18 mouse cellular contexts compared by ENCODE assay signal in genomic region chr5:119662326-119662725, GRCm38 (mm10). TPM values are rescaled to one million over a fixed set of nuclear protein-coding genes. Genes with fewer than 3 reads are reported as not detected.
DNase-seq lines count a peak whose midpoint lies in the region; ATAC-seq lines count a peak whose summit lies in the region.
"Had no signal": no experiment of that assay in that cellular context is flagged by ENCODE, and none has a peak within 500 bp of the region (broad histone marks: within the 10 kb centered on the region; RNA-seq: fewer than 3 reads in every experiment).

No protein-coding gene starts in this region.

- H3K27ac ChIP-seq in liver, embryonic 11.5 days (ENCODE audit: low read depth, low read length): no peak overlapping the region
- peak overlapping the region; percentile 64; the same call in 1 of the 2 replicates for H3K27ac ChIP-seq in embryonic facial prominence, embryonic 10.5 days (replicated peaks)
- no peak overlapping the region for H3K27ac ChIP-seq in limb, embryonic 12.5 days
- H3K27ac ChIP-seq: gastrocnemius, adult 2 months; macrophage; midbrain, embryonic 12.5 days had no signal

- no peaks in the 10 kb centered on the region for H3K4me1 ChIP-seq in liver, embryonic 11.5 days (replicated peaks; ENCODE audit: control insufficient read depth, insufficient read depth, low read length)
- H3K4me1 ChIP-seq in embryonic facial prominence, embryonic 10.5 days: peaks cover 74% of the 10 kb centered on the region
- H3K4me1 ChIP-seq in limb, embryonic 12.5 days (replicated peaks): peaks cover 19% of the 10 kb centered on the region

- H3K9me3 ChIP-seq in liver, embryonic 11.5 days (ENCODE audit: control insufficient read depth, low read length): no peaks in the 10 kb centered on the region
- no peaks in the 10 kb centered on the region for H3K9me3 ChIP-seq in embryonic facial prominence, embryonic 10.5 days
- no peaks in the 10 kb centered on the region for H3K9me3 ChIP-seq in limb, embryonic 12.5 days
- H3K9me3 ChIP-seq: midbrain, embryonic 12.5 days had no signal

- H3K9ac ChIP-seq in liver, embryonic 11.5 days (ENCODE audit: low read depth, low read length): no peak overlapping the region
- no peak overlapping the region for H3K9ac ChIP-seq in limb, embryonic 12.5 days (replicated peaks)
- H3K9ac ChIP-seq: forebrain, postnatal 0 days; midbrain, embryonic 12.5 days had no signal

- H3K27me3 ChIP-seq in liver, embryonic 11.5 days (replicated peaks; ENCODE audit: control insufficient read depth, insufficient read depth, low read length): peaks cover 98% of the 10 kb centered on the region
- H3K27me3 ChIP-seq in embryonic facial prominence, embryonic 10.5 days (replicated peaks; ENCODE audit: low read depth, poor library complexity, severe bottlenecking): peaks cover 100% of the 10 kb centered on the region
- H3K27me3 ChIP-seq in limb, embryonic 12.5 days: peaks cover 99% of the 10 kb centered on the region

- H3K4me3 ChIP-seq in liver, embryonic 11.5 days (ENCODE audit: low read depth, low read length): no peak overlapping the region
- peak overlapping the region; percentile 44; the same call in 1 of the 2 replicates for H3K4me3 ChIP-seq in embryonic facial prominence, embryonic 10.5 days
- H3K4me3 ChIP-seq in limb, embryonic 12.5 days (replicated peaks): no peak overlapping the region
- H3K4me3 ChIP-seq: gastrocnemius, adult 2 months; midbrain, embryonic 12.5 days had no signal

- peak overlapping the region; percentile 27; the same call in 1 of the 2 replicates for H3K4me2 ChIP-seq in liver, embryonic 11.5 days
- H3K4me2 ChIP-seq in limb, embryonic 12.5 days: peak overlapping the region; percentile 47; the same call in 1 of the 2 replicates
- H3K4me2 ChIP-seq: midbrain, embryonic 12.5 days had no signal

- H3K36me3 ChIP-seq in liver, embryonic 11.5 days (ENCODE audit: control insufficient read depth, insufficient read depth, low read length): no peaks in the 10 kb centered on the region
- H3K36me3 ChIP-seq in embryonic facial prominence, embryonic 10.5 days (replicated peaks): no peaks in the 10 kb centered on the region
- no peaks in the 10 kb centered on the region for H3K36me3 ChIP-seq in limb, embryonic 12.5 days
- H3K36me3 ChIP-seq: midbrain, embryonic 12.5 days had no signal

- peak; percentile 45 for DNase-seq in embryo, embryonic 10.5 days (ENCODE audit: low spot score)
- no peak for DNase-seq in embryo, embryonic 10 days (ENCODE audit: low spot score)
- no peak for DNase-seq in liver, embryonic 11.5 days (ENCODE audit: low spot score)
- DNase-seq in liver: no peak
- peak; percentile 54 for DNase-seq in embryonic facial prominence, embryonic 10.5 days (ENCODE audit: low spot score)
- DNase-seq in ovary, postnatal 36 days (ENCODE audit: low spot score): no peak
- DNase-seq in cerebellum, postnatal 14 days: no peak
- DNase-seq: adrenal gland, postnatal 25 days; cerebellum, adult 2 months; forebrain, postnatal 0 days; gastrocnemius, adult 2 months; heart, adult 11 months; kidney, adult 9 months; layer of hippocampus, adult 9-11 months; thymus, postnatal 4 days had no signal

- WGBS in liver, embryonic 11.5 days: 4% methylated on average over 13 of the region's 13 CpGs
- WGBS in embryonic facial prominence, embryonic 10.5 days: 0% methylated on average over 13 of the region's 13 CpGs
- WGBS in limb, embryonic 12.5 days: under 1% methylated on average over 13 of the region's 13 CpGs

- ATAC-seq in liver, embryonic 11.5 days (replicated peaks; ENCODE audit: low FRiP score): no peak
- ATAC-seq in limb, embryonic 12.5 days (ENCODE audit: insufficient number of reproducible peaks, insufficient read depth, low FRiP score, low TSS enrichment, low read depth): no peak
- ATAC-seq: forebrain, postnatal 0 days had no signal

RNA-seq across cellular contexts. Expression of gene Tbx3, which starts 8.1 kb away (rescaled TPM):
- 23.3 and 25.9 TPM in 2 replicates for polyA plus RNA-seq in liver, embryonic 11.5 days (2014; fragmentation: Nextera tagmentation; extraction: Ambion mirVana)
- 58.3 and 64.8 TPM in 2 replicates for polyA plus RNA-seq in embryonic facial prominence, embryonic 10.5 days (2016; fragmentation: Nextera tagmentation; extraction: Ambion mirVana)
- polyA plus RNA-seq in limb, embryonic 12.5 days (2016; fragmentation: Nextera tagmentation; extraction: Ambion mirVana): 38.3 and 42.4 TPM in 2 replicates
- polyA plus RNA-seq: macrophage had no signal

Comparison
In these comparisons a context has a peak if more than half of its experiments do, and no peak if none do; other contexts are left out.
1. DNase-seq: peak in embryo, embryonic 10.5 days (single experiment) and embryonic facial prominence, embryonic 10.5 days (single experiment); none in embryo, embryonic 10 days (single experiment), liver, embryonic 11.5 days (single experiment), liver (single experiment), ovary, postnatal 36 days (single experiment) and cerebellum, postnatal 14 days (0 of 2).